Mouse (Mus musculus): ENCODE measurements at regions not wholly inside any gene's neighbourhood (a gene's known extent, or its start where the extent isn't known, plus 50 kb on each side); places are given as distances from the start of the nearest gene placed in this dataset.

DNA sequence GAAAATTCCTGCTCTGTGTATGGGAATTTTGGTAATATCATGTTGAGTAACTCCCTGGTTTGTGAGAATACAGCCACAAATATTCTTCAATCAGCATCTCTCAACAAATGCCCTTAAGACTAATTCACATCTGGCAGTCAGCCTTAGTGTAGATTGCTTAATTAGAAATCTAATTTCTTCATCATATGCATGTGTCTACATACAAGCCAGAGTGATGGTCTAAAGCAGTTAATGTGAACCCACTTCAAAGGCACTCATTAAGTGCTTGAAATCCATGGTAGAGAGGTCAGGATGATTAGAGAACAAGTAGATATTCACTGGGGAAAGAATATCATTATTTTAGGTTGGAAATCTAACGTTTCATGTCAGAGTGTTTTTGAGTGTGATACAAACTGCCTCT, 816.7 kb downstream of the Gm597 start:
- H3K27ac ChIP-seq (ENCODE audit: low read depth, low read length) = no peak overlapping the region
- H3K4me3 ChIP-seq (ENCODE audit: low read depth, low read length) = no peak overlapping the region
- WGBS (ENCODE audit: insufficient replicate concordance) = 58% methylated on average over 1 of the region's 1 CpGs
- H3K4me2 ChIP-seq = no peak overlapping the region
- no peaks in the 10 kb centered on the region for H3K27me3 ChIP-seq (ENCODE audit: control insufficient read depth, insufficient read depth, low read length)
- no peak for ATAC-seq (replicated peaks; ENCODE audit: insufficient number of reproducible peaks, low FRiP score, low TSS enrichment)
- no peaks in the 10 kb centered on the region for H3K36me3 ChIP-seq (ENCODE audit: control insufficient read depth, insufficient read depth, low read length)
- H3K9me3 ChIP-seq (replicated peaks; ENCODE audit: control insufficient read depth, low read length) = no peaks in the 10 kb centered on the region
- H3K9ac ChIP-seq (ENCODE audit: low read depth, low read length) = no peak overlapping the region
- no peaks in the 10 kb centered on the region for H3K4me1 ChIP-seq (ENCODE audit: control insufficient read depth, insufficient read depth, low read length)
